Mouse (Mus musculus): ENCODE measurements at regions not wholly inside any gene's neighbourhood (a gene's known extent, or its start where the extent isn't known, plus 50 kb on each side); places are given as distances from the start of the nearest gene placed in this dataset.

DNA sequence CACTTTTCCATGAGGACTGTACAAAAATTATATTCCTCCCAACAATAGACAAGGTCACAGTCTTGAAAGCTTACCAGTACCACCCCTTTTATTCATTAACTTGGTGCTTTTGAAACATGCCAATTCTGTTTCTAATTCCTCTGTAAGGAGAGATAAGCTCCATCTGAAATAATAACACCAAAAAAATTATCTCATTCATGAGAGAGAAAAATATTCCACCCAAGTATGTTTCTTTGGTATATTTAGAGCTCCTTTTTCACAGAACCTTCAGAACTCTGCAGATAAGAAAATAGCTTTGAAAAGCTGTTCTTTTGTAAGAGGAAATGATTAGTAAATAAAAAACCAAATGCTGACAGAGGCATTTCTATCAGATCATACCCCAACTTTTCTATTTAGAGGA lies 424.5 kb upstream of the Htr2c start:
- TF ChIP-seq POLR2A (IDR thresholded peaks at IDR 0.05; ENCODE audit: extremely low read depth, insufficient read depth, low read length): no peak
- no peak for TF ChIP-seq CTCF (IDR thresholded peaks at IDR 0.05; ENCODE audit: low read depth, low read length)
